Mouse (Mus musculus) lung, adult 2 months (tissue): ENCODE data around the gene Ptpra. TPM values are rescaled to one million over a fixed set of nuclear protein-coding genes. Genes with fewer than 3 reads are reported as not detected.

Experiments used
- DNase-seq: peaks from one replicate; pipeline ENCODE4 v3.0.0; 2022
- H3K4me1 ChIP-seq: fragments of 200-500 bp; 2 replicates; pipeline ENCODE4 v1.6.1; 2011; ENCODE audit warnings: low read length; ENCODE audit not compliant: control insufficient read depth, insufficient read depth
- H3K4me3 ChIP-seq: fragments of 200-500 bp; replicated peaks from 2 replicates; pipeline ENCODE3; 2011; ENCODE audit warnings: low read depth, mild to moderate bottlenecking, control low read depth, low read length; ENCODE audit errors: extremely low read depth
- CTCF ChIP-seq: fragments of 200-500 bp; IDR thresholded peaks from 2 replicates; pipeline ENCODE4 v1.5.1; 2011; ENCODE audit warnings: mild to moderate bottlenecking, low read length, control low read depth; ENCODE audit not compliant: insufficient read depth
- POLR2A ChIP-seq: fragments of 200-500 bp; IDR thresholded peaks from 2 replicates; pipeline ENCODE4 v1.6.1; 2011; ENCODE audit warnings: low read depth, mild to moderate bottlenecking, control low read depth, low read length, borderline replicate concordance; ENCODE audit errors: extremely low read depth
- WGBS: fragments of 180-500 bp; shearing (Covaris S2); methylation state at CpG from one replicate; pipeline ENCODE4 v1.1.7; 2018; 5-methylcytosine and 5-hydroxymethylcytosine counted together
- polyA plus RNA-seq: library from polyadenylated mRNA; depleted of rRNA; stranded (reverse); fragments of >200 nt; gene quantifications from 2 replicates; pipeline ENCODE4 v1.2.3, GENCODE M21; 2012; rRNA removed

The Ptpra gene
- polyA plus RNA-seq, 1 experiment: 64.3 TPM

GRCm38 (mm10) chr2:130595596-130595995 lies 145.5 kb downstream of the Ptpra start:
- H3K4me1 ChIP-seq: no peaks in the 10 kb centered on the region
- DNase-seq: no peak
- WGBS: 88% methylated on average over 1 of the region's 1 CpGs
- no peak overlapping the region for H3K4me3 ChIP-seq
- no peak for TF ChIP-seq POLR2A
- TF ChIP-seq CTCF: no peak

- 18% methylated on average over 1 of the region's 1 CpGs for WGBS
- H3K4me1 ChIP-seq: no peaks in the 10 kb centered on the region
- no peak for DNase-seq
- no peak overlapping the region for H3K4me3 ChIP-seq
- TF ChIP-seq CTCF (peak; percentile 37; the same call in 1 of the 2 replicates), POLR2A (no peak)
These were observed 147.5 kb downstream of the Ptpra start for GRCm38 (mm10) chr2:130597601-130598010.

GRCm38 (mm10) chr2:130598399-130598798 lies 148.3 kb downstream of the Ptpra start:
- TF ChIP-seq POLR2A (no peak), CTCF (no peak)
- DNase-seq: no peak
- Histone ChIP-seq H3K4me1 (no peaks in the 10 kb centered on the region), H3K4me3 (no peak overlapping the region)
- WGBS: 72% methylated on average over 3 of the region's 3 CpGs

GRCm38 (mm10) chr2:130602195-130602594 lies 152.1 kb downstream of the Ptpra start:
- TF ChIP-seq POLR2A (no peak), CTCF (no peak)
- 67% methylated on average over 4 of the region's 4 CpGs for WGBS
- Histone ChIP-seq H3K4me1 (no peaks in the 10 kb centered on the region), H3K4me3 (no peak overlapping the region)
- DNase-seq: no peak

Other genes with a start within 250 kb of the Ptpra start
- 30.6 and 46.7 TPM in 2 replicates for gene Nop56, start 175.8 kb upstream of the Ptpra start, polyA plus RNA-seq
- 96.6 and 133 TPM in 2 replicates for gene Idh3b, start 165.7 kb upstream of the Ptpra start, polyA plus RNA-seq
- gene Ebf4, start 155.1 kb upstream of the Ptpra start, polyA plus RNA-seq: 3.6 and 3.8 TPM in 2 replicates
- gene Cpxm1, start 52.7 kb upstream of the Ptpra start, polyA plus RNA-seq: 17.6 and 20.5 TPM in 2 replicates
- gene Gm28372, start 45.0 kb upstream of the Ptpra start, polyA plus RNA-seq: not detected in 2 replicates
- gene 1700020A23Rik, start 45.0 kb upstream of the Ptpra start, polyA plus RNA-seq: not detected in 2 replicates
- gene Tmem239, start 43.8 kb upstream of the Ptpra start, polyA plus RNA-seq: not detected in 2 replicates
- 45.3 and 67.2 TPM in 2 replicates for gene Vps16, start 25.9 kb upstream of the Ptpra start, polyA plus RNA-seq
- 31.7 and 33.2 TPM in 2 replicates for gene Pced1a, start 25.6 kb upstream of the Ptpra start, polyA plus RNA-seq
- gene Mrps26, start 113.5 kb downstream of the Ptpra start, polyA plus RNA-seq: 46.3 and 66.6 TPM in 2 replicates
- 0.28 TPM in 1 of 2 replicates, not detected in the other for gene Oxt, start 125.9 kb downstream of the Ptpra start, polyA plus RNA-seq
- gene Avp, start 132.3 kb downstream of the Ptpra start, polyA plus RNA-seq: 0.26 TPM in 1 of 2 replicates, not detected in the other
- 1.1 and 2.1 TPM in 2 replicates for gene Fastkd5, start 179.7 kb downstream of the Ptpra start, polyA plus RNA-seq
- 4.7 and 6.0 TPM in 2 replicates for gene Ubox5, start 179.8 kb downstream of the Ptpra start, polyA plus RNA-seq
- 9.7 and 11.1 TPM in 2 replicates for gene Lzts3, start 192.5 kb downstream of the Ptpra start, polyA plus RNA-seq
- gene Ddrgk1, start 214.4 kb downstream of the Ptpra start, polyA plus RNA-seq: 61.0 and 70.3 TPM in 2 replicates
- 16.5 and 17.1 TPM in 2 replicates for gene Itpa, start 217.3 kb downstream of the Ptpra start, polyA plus RNA-seq
- gene Slc4a11, start 247.2 kb downstream of the Ptpra start, polyA plus RNA-seq: 1.7 TPM in 2 replicates